Mouse (Mus musculus) bone marrow, adult 2 months (tissue): ENCODE data around the gene Ly6g6f. TPM values are rescaled to one million over a fixed set of nuclear protein-coding genes. Genes with fewer than 3 reads are reported as not detected.
A peak's percentile ranks its signal among the peaks of the same experiment; 100 is the strongest.

ENCODE experiments used
- H3K27ac ChIP-seq: fragments of 200-500 bp; 2 replicates; pipeline ENCODE4 v1.5.1; 2012; ENCODE audit warnings: low read depth, mild to moderate bottlenecking, control low read depth, inconsistent platforms, low read length; ENCODE audit not compliant: control insufficient read depth, poor library complexity, insufficient read depth
- H3K4me1 ChIP-seq: fragments of 200-500 bp; 2 replicates; pipeline ENCODE4 v1.6.1; 2011; ENCODE audit warnings: low read length; ENCODE audit not compliant: control insufficient read depth, insufficient read depth
- H3K4me3 ChIP-seq: fragments of 200-500 bp; replicated peaks from 2 replicates; pipeline ENCODE3; 2011; ENCODE audit warnings: mild to moderate bottlenecking, low read depth, low read length, control low read depth; ENCODE audit not compliant: control insufficient read depth
- CTCF ChIP-seq: fragments of 200-500 bp; IDR thresholded peaks from 2 replicates; pipeline ENCODE4 v1.5.1; 2011; ENCODE audit warnings: low read length, control low read depth; ENCODE audit not compliant: control insufficient read depth, insufficient read depth
- POLR2A ChIP-seq: fragments of 200-500 bp; IDR thresholded peaks from 2 replicates; pipeline ENCODE4 v1.6.1; 2011; ENCODE audit warnings: low read depth, mild to moderate bottlenecking, control low read depth, low read length, borderline replicate concordance; ENCODE audit not compliant: control insufficient read depth
- WGBS: fragments of 180-500 bp; shearing (Covaris S2); methylation state at CpG from one replicate; pipeline ENCODE4 v1.1.7; 2018; 5-methylcytosine and 5-hydroxymethylcytosine counted together
- polyA plus RNA-seq: library from polyadenylated mRNA; stranded (reverse); fragments of >200 nt; gene quantifications from 2 replicates; pipeline ENCODE4 v1.2.4, GENCODE M21; 2011; ENCODE audit warnings: low replicate concordance; ENCODE audit not compliant: missing spikeins, insufficient read depth, insufficient read length

The Ly6g6f gene
- polyA plus RNA-seq: 14.3 and 53.1 TPM in 2 replicates

DNA sequence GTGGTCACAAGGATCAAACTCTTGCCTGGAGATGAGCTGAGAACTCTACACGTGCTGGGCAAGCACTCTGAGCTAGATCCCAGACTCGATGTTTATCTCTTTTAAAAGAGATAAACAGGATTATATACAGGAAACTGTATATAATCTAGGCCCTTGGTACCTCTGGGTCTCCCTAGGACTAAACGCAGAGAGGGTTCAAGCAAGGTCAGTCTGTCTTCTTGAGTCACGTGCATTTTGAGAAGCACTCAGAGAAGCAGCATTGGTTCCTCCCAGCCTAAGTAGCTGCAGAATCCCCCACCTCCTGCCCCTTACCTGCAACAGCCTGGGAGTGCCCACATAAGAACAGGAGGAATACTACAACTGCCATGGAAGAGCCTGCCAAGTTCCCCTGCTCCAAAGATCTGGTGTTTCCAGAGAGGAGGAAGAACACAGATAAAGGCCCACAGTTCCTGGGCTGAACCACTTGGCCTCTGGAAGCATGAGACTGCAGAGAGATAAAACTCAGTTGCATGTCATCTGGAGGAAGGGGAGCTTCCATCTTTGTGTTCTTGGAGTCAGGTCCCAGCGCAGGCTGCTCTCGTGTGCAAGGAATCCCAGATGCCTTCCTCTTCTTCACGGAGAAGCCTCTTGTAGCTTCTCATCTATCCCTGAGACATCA is at the start of gene Ly6g6f:
Ly6g6f (minus strand) TSS at position 403 of the 658 bp plus-strand sequence.
- peak within 1 kb of the TSS; percentile 15 for H3K4me3 ChIP-seq
- H3K4me1 ChIP-seq: no peaks in the 10 kb centered on the region; the same call in none of the 2 replicates
- H3K27ac ChIP-seq: 0 out of 2 replicates have a peak within 1 kb of the TSS, but pooled peaks have one; percentile 9
- TF ChIP-seq CTCF: no peak
- WGBS: 59% methylated on average over 7 of the region's 7 CpGs

DNA sequence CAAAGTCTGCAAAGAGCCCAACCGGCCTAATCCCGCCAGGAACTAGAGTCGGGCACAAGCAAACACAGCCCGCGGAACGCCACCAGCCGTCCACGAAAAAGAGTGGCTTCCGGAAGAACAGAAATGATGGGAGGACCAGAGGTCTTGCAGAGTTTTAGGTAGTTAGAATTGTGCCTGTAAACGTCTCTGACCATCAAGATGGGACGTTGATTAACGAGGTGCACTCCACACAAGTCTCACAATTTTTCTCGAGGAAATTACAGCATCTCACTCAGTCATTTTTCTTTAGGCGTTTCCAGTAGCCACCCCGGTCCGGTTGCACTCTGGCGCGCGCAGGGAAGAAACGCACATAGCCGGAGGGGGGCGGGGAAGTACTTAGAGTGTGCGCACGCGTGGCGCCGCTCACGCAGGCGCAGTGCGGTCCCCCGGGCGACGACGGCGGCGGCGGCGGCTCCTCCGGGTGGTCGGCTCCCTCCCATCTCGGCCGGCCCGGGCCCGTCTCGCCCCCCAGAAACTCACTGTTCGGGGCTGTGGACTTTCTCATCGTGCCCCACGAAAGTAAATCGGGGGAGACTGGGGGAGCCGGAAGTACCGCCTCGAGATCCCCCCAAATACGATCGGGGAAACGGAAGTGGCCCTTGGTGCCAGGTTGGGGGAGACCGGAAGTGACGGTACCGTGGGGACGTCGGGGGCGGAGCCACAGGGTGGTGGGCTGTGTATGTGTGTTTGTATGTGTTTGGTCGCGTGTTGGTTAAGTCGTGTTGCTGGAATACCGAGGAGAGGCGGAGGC is 49.6 kb upstream of the Ly6g6f start, which contains the start of gene Bag6:
Bag6 (plus strand) TSS at position 378 of the 790 bp plus-strand sequence.
- TF ChIP-seq POLR2A: peak; percentile 21; the same call in 1 of the 2 replicates
- no peak for TF ChIP-seq CTCF
- under 1% methylated on average over 66 of the region's 66 CpGs for WGBS
- Histone ChIP-seq H3K4me1 (no peaks in the 10 kb centered on the region; the same call in 1 of the 2 replicates), H3K27ac (peak within 1 kb of the TSS; percentile 96), H3K4me3 (peak within 1 kb of the TSS; percentile 97)

DNA sequence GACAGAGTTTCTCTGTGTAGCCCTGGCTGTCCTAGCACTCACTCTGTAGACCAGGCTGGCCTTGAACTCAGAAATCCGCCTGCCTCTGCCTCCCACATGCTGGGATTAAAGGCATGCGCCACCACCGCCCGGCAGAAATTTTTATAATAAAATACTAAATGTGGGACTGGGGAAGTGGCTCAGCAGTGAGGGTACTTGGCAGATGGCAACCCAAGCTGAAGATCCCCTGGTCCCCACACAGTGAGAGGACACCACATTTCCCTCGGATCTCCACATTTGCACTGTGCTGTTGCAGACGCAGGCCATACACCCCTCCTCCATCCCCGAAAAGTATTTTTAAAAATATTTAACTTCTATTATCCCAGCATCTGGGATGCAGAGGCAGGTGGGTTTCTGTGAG is 48.1 kb upstream of the Ly6g6f start:
- no peak overlapping the region for H3K4me3 ChIP-seq
- H3K4me1 ChIP-seq: no peaks in the 10 kb centered on the region; the same call in 1 of the 2 replicates
- H3K27ac ChIP-seq: no peak overlapping the region
- WGBS: 90% methylated on average over 7 of the region's 7 CpGs
- TF ChIP-seq POLR2A: no peak
- no peak for TF ChIP-seq CTCF

DNA sequence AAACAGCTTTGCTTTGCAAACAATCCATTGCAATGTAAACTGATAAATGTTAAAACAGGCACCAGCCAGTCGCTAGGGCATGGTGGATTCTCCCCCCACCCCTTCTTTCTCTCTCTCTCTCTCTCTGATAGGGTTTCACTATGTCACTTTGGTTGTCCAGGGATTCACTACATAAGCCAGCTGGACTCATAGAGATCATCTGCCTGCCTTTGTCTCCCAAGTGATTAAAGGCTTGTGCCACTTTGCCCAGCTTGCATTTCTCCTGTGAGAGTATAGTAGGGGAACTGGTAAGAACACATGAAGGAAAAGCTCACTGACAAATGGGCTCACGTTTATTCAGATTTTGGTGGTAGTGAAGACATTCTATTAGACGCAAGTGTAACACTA is 46.8 kb upstream of the Ly6g6f start:
- no peaks in the 10 kb centered on the region; the same call in 1 of the 2 replicates for H3K4me1 ChIP-seq
- TF ChIP-seq CTCF (no peak), POLR2A (no peak)
- H3K27ac ChIP-seq: no peak overlapping the region
- 86% methylated on average over 3 of the region's 3 CpGs for WGBS
- no peak overlapping the region for H3K4me3 ChIP-seq

DNA sequence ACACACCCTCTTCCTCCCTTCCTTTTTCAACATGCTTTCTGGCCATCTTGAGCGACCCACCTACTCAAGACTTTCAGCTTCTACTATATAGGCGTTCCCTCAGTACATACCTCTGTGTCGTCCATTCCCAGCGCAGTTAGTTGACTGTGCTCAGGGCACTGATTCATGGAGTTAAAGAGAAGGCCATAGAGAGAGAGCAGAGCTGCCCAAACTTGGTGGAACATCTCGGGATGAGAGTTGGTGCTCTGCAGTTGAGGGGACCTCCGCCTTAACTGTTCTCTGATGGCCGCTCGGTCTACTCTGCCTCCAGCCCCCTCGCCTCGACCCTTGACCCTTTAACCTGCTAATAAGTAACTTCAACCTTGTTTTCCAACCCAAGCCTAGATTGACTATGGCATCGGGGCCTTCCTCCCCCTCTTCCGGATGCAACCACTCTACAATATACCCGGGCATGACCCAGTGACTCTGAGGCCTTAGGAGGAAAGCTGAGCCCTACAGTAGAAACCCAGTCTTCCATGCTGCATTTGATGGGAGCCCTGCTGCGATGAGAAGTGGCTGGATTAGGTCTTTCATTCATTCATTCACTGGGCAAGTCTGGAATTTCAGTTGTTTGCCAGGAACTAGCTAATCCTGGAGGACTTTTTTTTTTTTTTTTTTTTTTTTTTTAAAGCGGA is 46.2 kb upstream of the Ly6g6f start, which contains the start of gene Apom:
Apom (minus strand) TSS at position 551 of the 674 bp plus-strand sequence.
- TF ChIP-seq CTCF (no peak), POLR2A (no peak)
- Histone ChIP-seq H3K27ac (no peak within 1 kb of the TSS), H3K4me1 (no peaks in the 10 kb centered on the region; the same call in 1 of the 2 replicates), H3K4me3 (no peak within 1 kb of the TSS)
- 81% methylated on average over 15 of the region's 15 CpGs for WGBS

DNA sequence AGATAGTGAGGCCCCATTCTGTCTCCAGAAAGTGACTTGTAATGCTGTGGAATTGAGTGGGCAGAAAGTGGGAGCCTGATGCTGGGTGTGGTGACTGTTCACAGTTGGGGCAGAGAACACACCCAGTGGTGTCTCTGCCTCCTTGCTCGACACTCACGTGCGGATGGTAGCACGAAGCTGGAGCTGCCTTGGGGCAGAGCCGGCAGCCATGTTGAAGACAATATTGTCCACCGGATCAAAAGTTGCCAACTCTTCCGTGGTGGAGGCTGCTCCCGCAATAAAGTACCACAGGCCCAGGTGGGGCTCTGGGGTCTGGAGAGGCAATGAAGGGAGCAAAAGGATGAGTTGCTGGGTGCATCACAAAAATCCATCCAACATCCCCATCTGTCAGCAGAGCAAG is 45.6 kb upstream of the Ly6g6f start:
- Histone ChIP-seq H3K27ac (no peak overlapping the region), H3K4me1 (no peaks in the 10 kb centered on the region; the same call in 1 of the 2 replicates), H3K4me3 (no peak overlapping the region)
- no peak for TF ChIP-seq CTCF
- WGBS: 84% methylated on average over 8 of the region's 8 CpGs

DNA sequence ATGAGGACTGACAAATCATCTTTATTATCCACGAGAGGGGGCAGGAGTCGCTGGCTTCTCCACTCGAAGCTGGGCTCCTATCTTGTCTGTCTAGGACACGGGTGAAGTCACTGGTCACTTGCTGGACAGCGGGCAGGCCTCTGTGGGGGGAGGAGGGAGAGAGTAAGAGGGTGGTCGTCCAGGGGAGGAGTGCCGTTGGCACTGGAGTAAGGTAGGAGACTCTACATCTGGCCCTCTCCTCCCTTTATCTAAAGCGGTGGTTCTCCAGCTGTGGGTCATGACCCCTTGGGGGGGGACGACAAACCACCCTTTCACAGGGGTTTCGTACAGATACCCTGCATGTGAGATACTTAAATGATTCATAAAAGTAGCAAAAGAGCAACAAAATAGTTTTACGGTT is 43.6 kb upstream of the Ly6g6f start:
- H3K27ac ChIP-seq: no peak overlapping the region
- 82% methylated on average over 11 of the region's 11 CpGs for WGBS
- TF ChIP-seq CTCF (no peak), POLR2A (no peak)
- H3K4me1 ChIP-seq: peaks cover 2% of the 10 kb centered on the region; the same call in 1 of the 2 replicates
- H3K4me3 ChIP-seq: no peak overlapping the region

DNA sequence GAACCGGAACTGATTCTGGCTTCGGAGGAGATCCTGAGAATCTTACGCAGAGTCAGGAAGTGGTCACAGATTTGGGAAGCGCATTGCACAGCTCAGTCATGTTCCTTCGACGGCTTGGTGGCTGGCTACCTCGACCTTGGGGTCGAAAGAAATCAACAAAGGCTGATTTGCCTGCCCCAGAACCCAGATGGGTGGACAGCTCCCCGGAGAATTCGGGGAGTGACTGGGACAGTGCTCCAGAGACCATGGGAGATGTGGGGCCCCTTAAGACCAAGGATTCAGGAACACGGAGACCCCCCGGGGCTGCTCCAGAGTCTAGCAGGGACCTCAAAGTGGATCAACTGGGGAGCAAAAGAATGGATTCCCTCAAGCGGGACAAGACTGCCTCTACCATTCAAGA is 41.6 kb upstream of the Ly6g6f start:
- Histone ChIP-seq H3K4me3 (peak overlapping the region; percentile 88), H3K4me1 (peaks cover 2% of the 10 kb centered on the region; the same call in 1 of the 2 replicates), H3K27ac (peak overlapping the region; percentile 89)
- TF ChIP-seq CTCF (no peak), POLR2A (no peak)
- 36% methylated on average over 13 of the region's 13 CpGs for WGBS
